Mouse (Mus musculus): Measurements from ENCODE around the gene Efcab5. TPM values are rescaled to one million over a fixed set of nuclear protein-coding genes. Genes with fewer than 3 reads are reported as not detected.
"Not testable (repeated sequence)": the region's sequence is repeated elsewhere in the genome, so short reads cannot be mapped to it uniquely, and the experiment has no call there.

Efcab5 gene
- polyA plus RNA-seq, 1 experiment from 2014 or later, result 0.52 TPM

DNA sequence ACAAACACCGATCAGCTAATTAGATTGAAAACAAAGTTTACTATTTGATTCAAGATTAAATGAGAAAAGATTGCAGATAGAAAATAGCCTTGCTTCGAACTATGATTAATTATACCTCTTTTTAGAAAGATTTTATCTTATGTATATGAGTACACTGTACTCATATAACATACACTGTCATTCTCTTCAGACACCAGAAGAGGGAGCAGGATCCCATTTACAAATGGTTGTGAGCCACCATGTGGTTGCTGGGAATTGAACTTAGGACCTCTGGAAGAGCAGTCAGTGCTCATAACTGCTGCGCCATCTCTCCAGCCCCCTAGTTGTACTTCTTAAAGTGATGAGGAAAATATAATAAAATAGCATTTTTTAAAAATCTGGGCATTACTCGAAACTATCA is 55.3 kb downstream of the Efcab5 start:
- ATAC-seq (replicated peaks; ENCODE audit: insufficient number of reproducible peaks, low FRiP score, low TSS enrichment), result no peak
- Histone ChIP-seq H3K27me3 (ENCODE audit: control insufficient read depth, insufficient read depth, low read length) (no peaks in the 10 kb centered on the region), H3K4me2 (no peak overlapping the region), H3K36me3 (ENCODE audit: control insufficient read depth, insufficient read depth, low read length) (no peaks in the 10 kb centered on the region), H3K9ac (ENCODE audit: low read depth, low read length) (no peak overlapping the region), H3K4me1 (ENCODE audit: control insufficient read depth, insufficient read depth, low read length) (no peaks in the 10 kb centered on the region), H3K4me3 (ENCODE audit: low read depth, low read length) (no peak overlapping the region), H3K27ac (ENCODE audit: low read depth, low read length) (no peak overlapping the region), H3K9me3 (replicated peaks; ENCODE audit: control insufficient read depth, low read length) (no peaks in the 10 kb centered on the region)
- 81% methylated on average over 4 of the region's 4 CpGs for WGBS (ENCODE audit: insufficient replicate concordance)

GRCm38 (mm10) chr11:77132580-77132979 is 56.2 kb downstream of the Efcab5 start:
- Histone ChIP-seq H3K27me3 (ENCODE audit: control insufficient read depth, insufficient read depth, low read length) (no peaks in the 10 kb centered on the region), H3K4me2 (no peak overlapping the region), H3K36me3 (ENCODE audit: control insufficient read depth, insufficient read depth, low read length) (no peaks in the 10 kb centered on the region), H3K27ac (ENCODE audit: low read depth, low read length) (no peak overlapping the region), H3K9me3 (replicated peaks; ENCODE audit: control insufficient read depth, low read length) (no peaks in the 10 kb centered on the region), H3K9ac (ENCODE audit: low read depth, low read length) (no peak overlapping the region), H3K4me3 (ENCODE audit: low read depth, low read length) (no peak overlapping the region), H3K4me1 (ENCODE audit: control insufficient read depth, insufficient read depth, low read length) (no peaks in the 10 kb centered on the region)
- 51% methylated on average over 3 of the region's 3 CpGs for WGBS (ENCODE audit: insufficient replicate concordance)
- no peak for ATAC-seq (replicated peaks; ENCODE audit: insufficient number of reproducible peaks, low FRiP score, low TSS enrichment)

DNA sequence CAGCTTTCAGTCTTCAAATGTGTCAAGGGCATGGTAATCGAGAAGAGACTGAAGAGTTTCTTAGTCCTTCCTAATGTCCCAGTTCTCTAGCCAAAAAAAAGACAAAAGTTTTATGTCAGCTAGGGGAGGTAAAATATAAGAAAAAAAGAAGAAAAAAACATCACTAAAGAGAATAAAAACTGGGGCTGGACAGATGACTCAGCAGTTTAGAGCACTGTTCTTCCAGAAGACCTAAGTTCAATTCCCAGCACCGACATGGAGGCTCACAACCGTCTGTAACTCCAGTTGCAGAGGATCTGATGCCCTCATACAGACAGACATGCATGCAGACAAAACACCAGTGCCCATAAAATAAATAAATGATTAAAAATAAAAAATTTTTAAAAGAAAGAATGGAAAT is 60.2 kb downstream of the Efcab5 start:
- H3K4me3 ChIP-seq (ENCODE audit: low read depth, low read length), result no peak overlapping the region
- ATAC-seq (replicated peaks; ENCODE audit: insufficient number of reproducible peaks, low FRiP score, low TSS enrichment), result no peak
- H3K9ac ChIP-seq (ENCODE audit: low read depth, low read length), result no peak overlapping the region
- no peak overlapping the region for H3K4me2 ChIP-seq
- no peaks in the 10 kb centered on the region for H3K4me1 ChIP-seq (ENCODE audit: control insufficient read depth, insufficient read depth, low read length)
- WGBS (ENCODE audit: insufficient replicate concordance), result 85% methylated on average over 3 of the region's 3 CpGs
- H3K27ac ChIP-seq (ENCODE audit: low read depth, low read length), result no peak overlapping the region
- no peaks in the 10 kb centered on the region for H3K36me3 ChIP-seq (ENCODE audit: control insufficient read depth, insufficient read depth, low read length)
- H3K9me3 ChIP-seq (replicated peaks; ENCODE audit: control insufficient read depth, low read length), result no peaks in the 10 kb centered on the region
- no peaks in the 10 kb centered on the region for H3K27me3 ChIP-seq (ENCODE audit: control insufficient read depth, insufficient read depth, low read length)

DNA sequence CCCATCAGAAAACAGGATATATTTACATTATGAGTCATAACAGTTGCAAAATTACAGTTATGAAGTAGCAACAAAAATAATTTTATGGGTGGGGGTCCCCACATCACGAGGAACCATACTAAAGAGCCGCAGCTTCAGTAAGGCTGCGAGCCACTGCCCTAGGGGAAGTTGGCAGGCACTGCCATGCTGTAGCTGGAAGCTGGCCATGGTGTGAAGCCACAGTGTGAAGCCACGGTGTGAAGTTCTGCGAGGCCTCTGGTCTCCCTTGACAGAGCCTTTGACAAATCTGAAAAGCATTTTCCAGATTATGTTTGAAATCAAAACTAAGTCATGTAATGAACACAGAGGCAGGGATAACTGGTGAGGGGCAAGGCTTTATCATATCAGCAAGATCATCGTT is 77.6 kb downstream of the Efcab5 start:
- H3K4me3 ChIP-seq (ENCODE audit: low read depth, low read length), result no peak overlapping the region
- H3K36me3 ChIP-seq (ENCODE audit: control insufficient read depth, insufficient read depth, low read length), result no peaks in the 10 kb centered on the region
- no peaks in the 10 kb centered on the region for H3K4me1 ChIP-seq (ENCODE audit: control insufficient read depth, insufficient read depth, low read length)
- no peak overlapping the region for H3K4me2 ChIP-seq
- no peak for ATAC-seq (replicated peaks; ENCODE audit: insufficient number of reproducible peaks, low FRiP score, low TSS enrichment)
- WGBS (ENCODE audit: insufficient replicate concordance), result 79% methylated on average over 6 of the region's 6 CpGs
- no peaks in the 10 kb centered on the region for H3K9me3 ChIP-seq (replicated peaks; ENCODE audit: control insufficient read depth, low read length)
- H3K27me3 ChIP-seq (ENCODE audit: control insufficient read depth, insufficient read depth, low read length), result no peaks in the 10 kb centered on the region
- no peak overlapping the region for H3K9ac ChIP-seq (ENCODE audit: low read depth, low read length)
- H3K27ac ChIP-seq (ENCODE audit: low read depth, low read length), result no peak overlapping the region

DNA sequence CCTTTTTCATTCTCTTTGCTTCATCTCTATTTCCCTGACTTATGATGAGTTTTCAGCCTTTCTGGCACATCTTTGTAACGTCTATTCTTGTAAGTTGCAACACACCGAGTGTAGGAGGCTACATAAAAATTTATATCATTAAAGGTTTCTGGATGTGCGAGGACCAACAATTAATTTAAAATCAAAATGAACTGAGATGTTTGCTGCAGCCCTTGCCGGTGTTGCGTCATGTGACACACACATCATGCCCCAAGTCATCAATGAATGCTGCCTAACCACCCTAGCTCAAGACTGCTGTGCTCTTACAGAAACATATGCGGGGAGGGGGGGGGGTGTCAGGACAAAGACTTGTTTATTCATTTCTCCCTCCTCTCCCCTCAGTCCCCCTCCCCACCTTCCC is 80.3 kb downstream of the Efcab5 start:
- Histone ChIP-seq H3K4me1 (ENCODE audit: control insufficient read depth, insufficient read depth, low read length) (no peaks in the 10 kb centered on the region), H3K4me3 (ENCODE audit: low read depth, low read length) (no peak overlapping the region), H3K27ac (ENCODE audit: low read depth, low read length) (no peak overlapping the region), H3K36me3 (ENCODE audit: control insufficient read depth, insufficient read depth, low read length) (no peaks in the 10 kb centered on the region), H3K4me2 (no peak overlapping the region), H3K27me3 (ENCODE audit: control insufficient read depth, insufficient read depth, low read length) (no peaks in the 10 kb centered on the region), H3K9ac (ENCODE audit: low read depth, low read length) (no peak overlapping the region), H3K9me3 (replicated peaks; ENCODE audit: control insufficient read depth, low read length) (no peaks in the 10 kb centered on the region)
- no peak for ATAC-seq (replicated peaks; ENCODE audit: insufficient number of reproducible peaks, low FRiP score, low TSS enrichment)
- WGBS (ENCODE audit: insufficient replicate concordance), result 86% methylated on average over 6 of the region's 6 CpGs

DNA sequence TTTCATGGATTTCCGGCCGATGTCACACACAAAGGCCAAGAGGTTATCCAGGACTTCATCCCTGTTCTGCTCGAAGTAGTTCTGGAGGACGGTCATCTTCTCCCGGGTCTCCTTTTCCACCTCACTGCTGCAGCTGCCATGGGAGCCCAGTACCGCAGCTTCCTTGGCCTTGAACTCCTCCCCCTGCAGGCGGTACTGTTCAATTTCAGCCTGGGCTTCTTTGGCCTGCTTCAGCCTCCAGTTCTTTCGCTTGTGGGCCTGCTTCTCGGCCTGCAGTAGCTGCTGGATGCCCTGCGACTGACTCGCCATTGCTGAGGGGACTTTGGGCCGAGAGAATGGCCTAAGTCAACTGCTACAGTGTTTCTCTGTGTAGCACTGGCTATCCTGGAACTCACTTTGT is 80.9 kb downstream of the Efcab5 start:
- H3K4me1 ChIP-seq (ENCODE audit: control insufficient read depth, insufficient read depth, low read length); H3K4me2 ChIP-seq; H3K9ac ChIP-seq (ENCODE audit: low read depth, low read length); H3K9me3 ChIP-seq (replicated peaks; ENCODE audit: control insufficient read depth, low read length); H3K36me3 ChIP-seq (ENCODE audit: control insufficient read depth, insufficient read depth, low read length); H3K4me3 ChIP-seq (ENCODE audit: low read depth, low read length); H3K27ac ChIP-seq (ENCODE audit: low read depth, low read length); ATAC-seq (replicated peaks; ENCODE audit: insufficient number of reproducible peaks, low FRiP score, low TSS enrichment); H3K27me3 ChIP-seq (ENCODE audit: control insufficient read depth, insufficient read depth, low read length): not testable (repeated sequence)
- WGBS (ENCODE audit: insufficient replicate concordance), result 71% methylated on average over 12 of the region's 12 CpGs

DNA sequence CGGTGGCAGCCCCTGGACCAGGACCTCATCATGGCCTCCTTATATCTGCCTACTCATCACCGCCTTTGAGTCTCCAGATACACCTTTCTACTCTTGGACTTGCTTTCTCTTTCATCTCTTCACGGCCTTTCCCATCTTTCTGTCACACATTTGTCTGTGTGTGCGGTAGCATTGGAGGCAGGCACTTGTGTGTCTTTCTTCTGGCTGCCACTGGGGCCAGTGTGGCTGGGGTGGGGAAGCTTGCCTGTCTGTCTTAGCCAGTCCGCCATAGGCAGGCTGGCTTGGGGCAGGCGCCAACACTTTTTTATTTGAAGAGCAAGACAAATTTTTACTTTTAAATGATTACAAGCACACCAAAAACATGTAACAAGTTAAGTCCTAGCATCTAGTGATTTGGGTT is 81.8 kb downstream of the Efcab5 start:
- no peaks in the 10 kb centered on the region for H3K4me1 ChIP-seq (ENCODE audit: control insufficient read depth, insufficient read depth, low read length)
- H3K27ac ChIP-seq (ENCODE audit: low read depth, low read length), result no peak overlapping the region
- H3K4me2 ChIP-seq, result no peak overlapping the region
- H3K4me3 ChIP-seq (ENCODE audit: low read depth, low read length), result no peak overlapping the region
- WGBS (ENCODE audit: insufficient replicate concordance), result 85% methylated on average over 6 of the region's 6 CpGs
- no peaks in the 10 kb centered on the region for H3K27me3 ChIP-seq (ENCODE audit: control insufficient read depth, insufficient read depth, low read length)
- no peaks in the 10 kb centered on the region for H3K9me3 ChIP-seq (replicated peaks; ENCODE audit: control insufficient read depth, low read length)
- H3K36me3 ChIP-seq (ENCODE audit: control insufficient read depth, insufficient read depth, low read length), result no peaks in the 10 kb centered on the region
- no peak for ATAC-seq (replicated peaks; ENCODE audit: insufficient number of reproducible peaks, low FRiP score, low TSS enrichment)
- no peak overlapping the region for H3K9ac ChIP-seq (ENCODE audit: low read depth, low read length)

GRCm38 (mm10) chr11:77100137-77100937 is 88.4 kb downstream of the Efcab5 start:
- H3K4me2 ChIP-seq, result 0 out of 2 replicates have a peak overlapping the region, but pooled peaks have one; percentile 24

More at GRCm38 (mm10) chr11:77100137-77100937, 88.4 kb downstream of the Efcab5 start:
- Histone ChIP-seq H3K27ac (ENCODE audit: low read depth, low read length) (no peak overlapping the region), H3K27me3 (ENCODE audit: control insufficient read depth, insufficient read depth, low read length) (no peaks in the 10 kb centered on the region), H3K36me3 (ENCODE audit: control insufficient read depth, insufficient read depth, low read length) (no peaks in the 10 kb centered on the region), H3K4me3 (ENCODE audit: low read depth, low read length) (no peak overlapping the region), H3K4me1 (ENCODE audit: control insufficient read depth, insufficient read depth, low read length) (peaks cover 9% of the 10 kb centered on the region; the same call in 1 of the 2 replicates), H3K9me3 (replicated peaks; ENCODE audit: control insufficient read depth, low read length) (no peaks in the 10 kb centered on the region), H3K9ac (ENCODE audit: low read depth, low read length) (no peak overlapping the region)
- WGBS (ENCODE audit: insufficient replicate concordance), result 13% methylated on average over 10 of the region's 10 CpGs
- ATAC-seq (replicated peaks; ENCODE audit: insufficient number of reproducible peaks, low FRiP score, low TSS enrichment), result no peak
